Mouse (Mus musculus): ENCODE results near the gene Gm37240.

DNA sequence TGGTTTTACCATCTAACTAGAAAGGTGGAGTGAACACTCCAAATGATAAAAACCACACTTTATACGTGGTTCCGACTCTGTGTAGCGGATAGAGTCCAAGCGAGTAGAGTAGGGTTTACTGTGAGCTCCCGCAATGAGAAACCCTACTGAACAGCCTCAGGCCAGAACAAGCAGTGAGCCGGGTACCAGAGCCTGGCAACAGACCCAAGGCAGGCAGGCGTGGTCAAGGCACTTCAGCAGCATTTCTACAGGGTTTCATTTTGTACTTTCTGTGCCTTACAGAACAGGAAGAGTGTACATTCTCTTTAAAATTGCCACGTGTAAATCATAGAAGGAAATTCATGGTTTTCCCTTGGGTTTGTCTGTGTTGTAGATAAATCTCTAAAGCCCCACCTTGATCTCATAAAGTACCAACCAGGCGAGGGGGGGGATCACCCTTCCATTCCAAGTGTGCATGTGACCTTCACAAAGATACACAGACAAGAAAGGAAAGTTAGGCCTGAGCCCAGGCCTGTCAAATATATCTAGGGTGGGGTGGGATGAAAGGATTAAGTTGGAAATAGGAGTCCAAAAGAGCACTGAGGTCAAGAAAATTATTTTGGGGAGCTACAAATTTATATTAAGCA lies 1285.3 kb downstream of the Gm37240 start:
- TF ChIP-seq CTCF (IDR thresholded peaks at IDR 0.05; ENCODE audit: low read depth) (no peak), EP300 (optimal IDR thresholded peaks at IDR 0.05) (no peak)
